Mouse (Mus musculus) heart, embryonic 16.5 days (tissue): ENCODE results near the gene Kcnh2. TPM values are rescaled to one million over a fixed set of nuclear protein-coding genes. Genes with fewer than 3 reads are reported as not detected.

Source experiments
- ATAC-seq: fragments of 200-750 bp; cut with Nextera tagmentation; replicated peaks from 2 replicates; pipeline ENCODE4 v1.8.0; 2017; ENCODE audit warnings: moderate number of reproducible peaks; ENCODE audit not compliant: insufficient read depth, low FRiP score; ENCODE audit errors: extremely low read depth
- H3K27ac ChIP-seq: fragments of 300-500 bp; sonication (generic); 2 replicates; pipeline ENCODE4 v1.5.1; 2014; ENCODE audit warnings: mild to moderate bottlenecking, low read length, control low read depth, moderate library complexity
- H3K27me3 ChIP-seq: fragments of 300-500 bp; sonication (generic); 2 replicates; pipeline ENCODE4 v1.6.1; 2014; ENCODE audit warnings: low read length, mixed read lengths; ENCODE audit not compliant: control insufficient read depth, insufficient read depth
- H3K36me3 ChIP-seq: fragments of 300-500 bp; sonication (generic); 2 replicates; pipeline ENCODE4 v1.6.1; 2014; ENCODE audit not compliant: control insufficient read depth, insufficient read depth
- H3K4me1 ChIP-seq: fragments of 300-500 bp; sonication (generic); 2 replicates; pipeline ENCODE4 v1.6.1; 2014; ENCODE audit warnings: low read length, mixed read lengths; ENCODE audit not compliant: control insufficient read depth, insufficient read depth
- H3K4me2 ChIP-seq: fragments of 300-500 bp; sonication (generic); 2 replicates; pipeline ENCODE4 v1.6.1; 2014; ENCODE audit warnings: low read depth, mild to moderate bottlenecking, control low read depth, low read length
- H3K4me3 ChIP-seq: fragments of 300-500 bp; sonication (generic); 2 replicates; pipeline ENCODE4 v1.5.1; 2014; ENCODE audit warnings: mild to moderate bottlenecking, control low read depth, low read length
- H3K9ac ChIP-seq: fragments of 300-500 bp; sonication (generic); 2 replicates; pipeline ENCODE4 v1.6.1; 2014; ENCODE audit warnings: low read length, control low read depth
- H3K9me3 ChIP-seq: fragments of 300-500 bp; sonication (generic); replicated peaks from 2 replicates; pipeline ENCODE4 v1.6.1; 2016; ENCODE audit warnings: low read length; ENCODE audit not compliant: control insufficient read depth
- WGBS: fragments of 180-500 bp; shearing (Covaris S2); extraction: QIAGEN DNeasy Blood & Tissue Kit; methylation state at CpG from one replicate; pipeline ENCODE4 v1.1.7; 2014; 5-methylcytosine and 5-hydroxymethylcytosine counted together
- polyA plus RNA-seq: library from polyadenylated mRNA; unstranded; fragments of >200 nt; fragmentation: Nextera tagmentation; extraction: Ambion mirVana; gene quantifications from 2 replicates; pipeline ENCODE4 v1.2.1, GENCODE M21; 2015

Gene Kcnh2
- polyA plus RNA-seq, 1 experiment from 2014 or later: 18.0 TPM

- ATAC-seq: no peak
- WGBS: 54% methylated on average over 3 of the region's 3 CpGs
These were observed 48.2 kb downstream of the Kcnh2 start for GRCm38 (mm10) chr5:24303199-24303598.

GRCm38 (mm10) chr5:24299845-24300589 is 51.4 kb downstream of the Kcnh2 start:
- Histone ChIP-seq H3K27me3 (no peaks in the 10 kb centered on the region), H3K4me1 (peaks cover 6% of the 10 kb centered on the region; the same call in 1 of the 2 replicates)
- 37% methylated on average over 5 of the region's 5 CpGs for WGBS

More at GRCm38 (mm10) chr5:24303199-24303598, 48.2 kb downstream of the Kcnh2 start:
- Histone ChIP-seq H3K27me3 (no peaks in the 10 kb centered on the region), H3K9me3 (peaks cover 3% of the 10 kb centered on the region), H3K9ac (no peak overlapping the region), H3K4me3 (no peak overlapping the region), H3K4me2 (no peak overlapping the region), H3K36me3 (no peaks in the 10 kb centered on the region), H3K4me1 (peaks cover 6% of the 10 kb centered on the region; the same call in 1 of the 2 replicates), H3K27ac (no peak overlapping the region)

DNA sequence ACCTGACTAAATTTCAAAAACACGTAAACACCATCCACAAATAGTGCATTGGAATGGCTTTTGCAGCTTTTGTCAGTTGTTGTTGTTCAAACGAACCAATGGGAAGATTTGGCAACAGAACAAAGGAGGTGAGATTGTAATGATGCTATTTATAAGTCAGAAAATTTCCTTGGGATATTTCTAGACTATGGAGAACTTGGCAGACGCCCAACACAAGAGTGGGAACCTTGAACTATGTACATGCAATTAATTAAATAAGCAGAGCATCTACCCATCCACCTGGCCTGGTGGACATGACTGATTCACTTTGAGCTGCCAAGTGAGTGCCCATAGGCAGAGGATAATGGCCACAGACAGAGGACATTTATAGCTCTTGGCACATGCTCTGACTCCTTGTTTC is 59.5 kb downstream of the Kcnh2 start:
- Histone ChIP-seq H3K36me3 (no peaks in the 10 kb centered on the region), H3K27ac (peak overlapping the region; percentile 55), H3K9me3 (peaks cover 7% of the 10 kb centered on the region), H3K9ac (no peak overlapping the region), H3K4me2 (no peak overlapping the region), H3K4me3 (no peak overlapping the region), H3K4me1 (peaks cover 11% of the 10 kb centered on the region), H3K27me3 (no peaks in the 10 kb centered on the region)
- peak; percentile 70 for ATAC-seq
- 27% methylated on average over 3 of the region's 3 CpGs for WGBS

More at GRCm38 (mm10) chr5:24299845-24300589, 51.4 kb downstream of the Kcnh2 start:
- H3K27ac ChIP-seq: no peak overlapping the region
- peaks cover under 1% of the 10 kb centered on the region; the same call in 1 of the 2 replicates for H3K9me3 ChIP-seq
- H3K4me2 ChIP-seq: no peak overlapping the region
- H3K9ac ChIP-seq: no peak overlapping the region
- H3K4me3 ChIP-seq: no peak overlapping the region
- H3K36me3 ChIP-seq: no peaks in the 10 kb centered on the region
- ATAC-seq: peak; percentile 65; the same call in 1 of the 2 replicates

GRCm38 (mm10) chr5:24286221-24286970 is 65.0 kb downstream of the Kcnh2 start:
- Histone ChIP-seq H3K4me2 (no peak overlapping the region), H3K27me3 (no peaks in the 10 kb centered on the region), H3K9ac (no peak overlapping the region), H3K9me3 (no peaks in the 10 kb centered on the region), H3K4me3 (no peak overlapping the region), H3K4me1 (peaks cover 13% of the 10 kb centered on the region), H3K36me3 (no peaks in the 10 kb centered on the region), H3K27ac (no peak overlapping the region)
- ATAC-seq: no peak
- 66% methylated on average over 7 of the region's 7 CpGs for whole genome bisulfite sequencing

- Histone ChIP-seq H3K4me3 (no peak overlapping the region), H3K4me2 (no peak overlapping the region), H3K36me3 (no peaks in the 10 kb centered on the region), H3K9ac (no peak overlapping the region), H3K27me3 (no peaks in the 10 kb centered on the region), H3K9me3 (no peaks in the 10 kb centered on the region), H3K27ac (no peak overlapping the region), H3K4me1 (peaks cover 10% of the 10 kb centered on the region)
- WGBS: 82% methylated on average over 6 of the region's 6 CpGs
- no peak for ATAC-seq
These were observed 67.3 kb downstream of the Kcnh2 start for GRCm38 (mm10) chr5:24284145-24284544.

- 54% methylated on average over 5 of the region's 5 CpGs for WGBS
- Histone ChIP-seq H3K4me1 (peaks cover 10% of the 10 kb centered on the region), H3K9ac (no peak overlapping the region), H3K4me3 (no peak overlapping the region), H3K27me3 (no peaks in the 10 kb centered on the region), H3K4me2 (no peak overlapping the region), H3K27ac (no peak overlapping the region), H3K36me3 (no peaks in the 10 kb centered on the region), H3K9me3 (no peaks in the 10 kb centered on the region)
- no peak for ATAC-seq
These were observed 68.2 kb downstream of the Kcnh2 start for GRCm38 (mm10) chr5:24283181-24283580.

- H3K4me2 ChIP-seq: no peak overlapping the region
- H3K36me3 ChIP-seq: no peaks in the 10 kb centered on the region
- no peak overlapping the region for H3K27ac ChIP-seq
- H3K9me3 ChIP-seq: no peaks in the 10 kb centered on the region
- WGBS: 66% methylated on average over 2 of the region's 2 CpGs
- peaks cover 2% of the 10 kb centered on the region for H3K4me1 ChIP-seq
- no peak for ATAC-seq
- H3K9ac ChIP-seq: no peak overlapping the region
- H3K27me3 ChIP-seq: no peaks in the 10 kb centered on the region
- H3K4me3 ChIP-seq: no peak overlapping the region
These were observed 70.9 kb downstream of the Kcnh2 start for GRCm38 (mm10) chr5:24280523-24280922.

GRCm38 (mm10) chr5:24279527-24279926 is 71.9 kb downstream of the Kcnh2 start:
- Histone ChIP-seq H3K9me3 (no peaks in the 10 kb centered on the region), H3K27me3 (no peaks in the 10 kb centered on the region), H3K4me1 (no peaks in the 10 kb centered on the region), H3K27ac (no peak overlapping the region), H3K4me2 (no peak overlapping the region), H3K9ac (no peak overlapping the region), H3K4me3 (no peak overlapping the region), H3K36me3 (no peaks in the 10 kb centered on the region)
- WGBS: 80% methylated on average over 4 of the region's 4 CpGs
- ATAC-seq: no peak

DNA sequence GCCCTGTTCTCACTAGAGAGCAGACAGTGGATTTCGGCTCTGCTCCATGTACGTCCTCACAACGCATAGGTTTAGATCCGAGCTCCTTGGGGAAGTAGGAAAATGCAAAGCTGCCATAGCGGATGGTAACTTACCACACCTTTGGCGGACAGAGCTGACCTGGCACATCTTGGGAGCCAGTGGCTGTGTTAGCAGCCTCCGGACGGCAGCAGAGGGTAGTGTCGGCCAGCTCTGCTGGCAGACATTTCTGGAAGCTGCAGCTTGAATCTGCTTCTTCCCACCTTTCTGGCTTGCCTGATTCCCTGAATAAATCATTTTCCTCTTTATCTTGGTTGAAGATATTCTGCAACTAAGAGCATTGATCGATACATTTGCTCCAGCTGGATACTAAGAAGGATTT is 73.2 kb downstream of the Kcnh2 start:
- Histone ChIP-seq H3K27ac (no peak overlapping the region), H3K9me3 (no peaks in the 10 kb centered on the region), H3K9ac (no peak overlapping the region), H3K27me3 (no peaks in the 10 kb centered on the region), H3K36me3 (no peaks in the 10 kb centered on the region), H3K4me2 (no peak overlapping the region), H3K4me1 (peaks cover 8% of the 10 kb centered on the region), H3K4me3 (no peak overlapping the region)
- ATAC-seq: no peak
- 77% methylated on average over 10 of the region's 10 CpGs for WGBS
